Mouse (Mus musculus): ENCODE results near the gene Ankle1.

The Ankle1 gene

DNA sequence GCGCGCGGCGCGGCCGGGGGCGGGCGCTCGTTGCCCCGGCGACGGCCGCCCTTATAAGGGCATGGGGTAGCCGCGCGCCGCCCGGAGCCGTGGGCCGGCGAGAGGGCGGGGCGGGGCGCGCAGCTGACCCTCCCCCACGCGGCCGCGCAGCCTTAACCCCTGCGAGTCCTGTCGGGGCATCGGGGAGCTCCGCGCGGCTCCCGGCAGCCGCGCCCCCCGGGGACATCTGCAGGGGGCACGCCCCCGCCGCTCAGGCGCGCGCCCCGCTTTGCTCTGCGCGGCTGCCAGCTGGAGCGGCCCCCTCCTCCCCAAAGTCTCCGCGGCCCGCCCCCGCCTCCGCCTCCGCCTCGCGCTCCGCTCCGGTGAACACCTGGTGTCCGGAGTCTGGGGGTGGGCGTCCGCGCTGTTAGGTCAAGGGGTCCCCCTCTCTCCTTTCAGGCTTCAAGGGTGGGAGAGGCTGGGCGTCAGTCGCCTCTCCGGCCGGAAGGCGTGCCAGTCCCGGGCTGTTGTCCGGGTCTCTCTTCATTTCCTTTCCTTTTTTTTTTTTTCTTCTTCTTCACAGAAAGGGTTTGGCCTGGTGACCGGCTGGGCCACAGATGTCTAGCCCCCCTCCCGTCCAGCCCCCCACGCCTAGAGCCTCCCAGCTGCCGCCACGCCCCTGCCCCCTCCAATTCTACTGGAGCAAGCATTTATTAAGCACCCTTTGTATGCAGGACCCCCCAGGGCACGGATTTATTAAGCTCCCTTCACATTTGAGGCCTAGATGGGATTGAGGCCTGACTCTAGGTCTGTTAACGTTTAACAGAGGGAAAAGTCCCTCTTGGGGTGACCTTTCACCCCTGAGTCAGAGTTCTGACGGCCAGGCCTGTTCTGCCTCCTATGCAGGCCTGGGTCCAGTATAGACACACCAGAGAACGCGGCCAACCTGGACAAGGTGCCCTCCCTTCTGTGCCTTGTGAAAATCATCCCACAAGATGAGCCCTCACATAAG lies 23.5 kb upstream of the Ankle1 start:
- peak; percentile 85 to 92 for DNase-seq

DNA sequence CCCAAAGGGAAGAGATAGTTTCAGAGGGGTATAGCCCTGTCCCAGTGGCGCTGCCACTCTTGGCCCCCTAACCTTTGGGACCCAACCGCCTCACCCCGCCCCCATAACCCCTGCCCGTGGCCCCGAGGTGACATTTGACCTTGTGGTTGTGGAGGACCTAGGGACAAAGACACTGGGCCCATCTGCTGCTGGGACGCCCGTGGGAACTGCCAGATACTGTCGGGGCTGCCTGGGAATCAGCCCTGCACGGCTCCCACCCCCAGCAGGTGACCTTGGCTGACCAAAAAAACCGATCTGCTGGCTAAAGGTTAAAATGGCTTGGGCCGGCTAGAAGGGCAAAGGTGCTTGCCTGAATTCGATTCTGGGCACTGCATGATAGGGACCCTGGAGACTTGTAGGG lies 22.4 kb upstream of the Ankle1 start:
- peak in 1 of 2 experiments; percentile 12 for DNase-seq

DNA sequence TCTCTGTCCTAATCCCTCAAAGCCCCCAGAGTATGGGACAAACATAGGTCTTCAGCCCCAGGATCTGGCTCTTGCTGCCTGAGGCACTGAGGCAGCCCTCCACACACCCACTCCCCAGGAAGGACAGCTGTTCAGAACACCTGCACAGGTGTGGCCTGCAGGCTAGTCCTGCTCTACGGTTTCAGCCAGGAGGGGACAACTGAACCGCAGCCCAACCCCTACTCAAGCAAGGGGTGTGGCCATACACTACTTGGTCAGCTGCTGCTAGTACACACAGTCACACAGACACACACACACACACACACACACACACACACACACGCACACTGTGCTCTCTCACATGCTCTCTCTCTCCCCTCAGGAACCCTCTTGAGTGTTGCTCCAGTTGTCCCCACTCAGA lies 21.9 kb upstream of the Ankle1 start:
- peak in 1 of 2 experiments; percentile 13 for DNase-seq

DNA sequence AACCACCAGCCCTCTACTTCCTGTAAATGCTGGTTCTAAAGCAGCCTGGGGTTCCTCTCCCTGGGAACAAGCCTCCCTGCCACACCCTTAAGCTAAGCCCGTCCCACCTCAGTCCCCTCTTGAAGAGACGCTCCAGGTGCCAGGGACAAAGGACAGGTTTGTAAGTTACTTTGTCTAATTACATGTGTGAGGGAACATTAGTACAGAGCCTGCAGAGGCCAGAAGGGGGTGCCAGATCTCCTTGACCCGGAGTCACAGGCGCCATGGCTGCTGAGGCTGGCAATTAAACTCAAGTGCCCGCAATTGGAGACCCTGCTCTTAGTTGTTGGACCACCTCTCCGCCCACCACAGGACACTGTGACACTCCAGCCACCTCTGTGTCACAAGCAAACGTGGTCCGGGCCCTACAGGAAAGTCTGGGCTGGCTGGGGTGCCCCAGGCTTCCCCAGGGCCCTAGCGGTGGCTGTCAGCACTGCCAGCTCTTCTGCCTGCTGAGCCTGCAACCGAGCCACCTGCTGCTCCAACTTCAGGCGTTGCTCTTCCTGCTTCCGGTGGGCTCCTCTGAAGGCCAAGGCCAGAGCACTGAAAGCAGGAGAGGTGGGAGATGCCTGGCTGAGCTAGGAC lies 20.5 kb upstream of the Ankle1 start:
- DNase-seq, result no peak

DNA sequence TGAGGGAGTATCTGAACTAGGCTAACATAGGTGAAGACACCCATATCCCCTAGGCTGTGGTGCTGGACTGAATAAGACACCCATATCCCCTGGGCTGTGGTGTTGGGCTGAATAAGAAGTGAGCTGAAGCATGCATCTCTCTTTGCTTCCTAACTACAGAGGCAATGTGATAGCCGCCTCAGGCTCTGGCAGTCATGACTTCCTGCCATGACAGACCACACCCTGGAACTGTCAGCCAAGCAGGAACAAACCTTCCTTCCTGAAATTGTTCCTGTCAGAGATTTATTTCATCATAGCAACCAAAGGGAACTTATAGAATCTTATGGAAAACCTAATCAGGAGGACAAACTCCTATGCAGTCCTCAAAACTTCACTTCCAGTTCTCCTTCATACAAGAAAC lies 17.5 kb upstream of the Ankle1 start:
- DNase-seq, result no peak

DNA sequence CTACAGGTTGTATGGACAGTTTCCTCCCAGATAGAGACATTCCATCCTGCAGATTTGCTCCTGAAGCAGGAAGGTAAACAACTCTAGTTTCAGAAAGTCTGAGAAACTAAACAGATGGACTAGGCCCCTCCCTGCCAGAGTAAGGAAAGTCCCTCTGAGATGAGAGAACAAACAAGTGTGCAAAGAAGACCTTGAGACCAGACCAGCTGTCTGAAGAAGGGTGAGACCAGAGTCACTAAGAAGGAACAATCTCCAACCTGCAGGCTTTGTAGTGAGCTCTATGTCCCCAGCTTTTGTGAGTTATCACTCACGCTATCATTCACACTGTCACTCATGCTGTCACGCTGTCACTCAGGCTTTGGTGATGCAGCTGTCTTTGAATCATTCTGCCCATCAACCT lies 14.1 kb upstream of the Ankle1 start:
- no peak for DNase-seq

DNA sequence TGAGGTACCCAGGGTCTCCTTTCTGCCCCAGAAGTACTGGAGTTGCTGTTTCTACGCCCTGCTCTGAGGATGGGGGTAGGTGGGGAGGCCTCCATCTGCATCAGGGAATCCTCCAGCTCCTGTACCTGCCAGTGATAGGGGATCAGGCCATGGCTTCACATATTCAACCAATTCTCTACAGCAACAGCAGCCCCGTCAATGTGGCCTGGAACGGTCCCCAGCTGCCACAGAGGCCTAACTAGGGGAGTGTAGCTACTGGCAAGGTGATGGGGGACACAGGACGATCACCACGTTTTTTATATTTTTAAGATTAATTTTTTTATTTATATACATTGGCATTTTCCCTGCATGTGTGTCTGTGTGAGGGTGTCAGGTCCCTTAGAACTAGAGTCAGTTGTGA lies 13.4 kb upstream of the Ankle1 start:
- DNase-seq, result peak in 1 of 2 experiments; percentile 1

DNA sequence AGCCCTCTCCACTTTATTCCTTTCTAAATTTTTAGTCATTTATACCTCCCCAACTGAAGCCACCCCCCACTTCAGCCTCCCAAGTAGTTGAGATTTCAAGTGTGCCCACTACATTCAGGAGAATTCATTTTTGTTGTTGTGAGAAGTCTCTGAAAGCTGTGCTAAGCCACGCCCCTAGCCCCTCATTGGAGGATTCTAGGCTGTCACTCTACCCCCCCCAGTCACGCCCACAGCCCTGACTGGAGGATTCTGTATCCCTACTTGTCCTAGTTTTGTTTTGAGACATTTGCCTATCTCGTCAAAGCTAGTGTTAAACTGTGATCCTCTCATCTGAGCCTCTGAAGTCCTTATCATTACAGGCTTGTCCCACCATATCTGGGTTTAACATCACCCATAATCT lies 12.9 kb upstream of the Ankle1 start:
- DNase-seq, result peak; percentile 3 to 41

DNA sequence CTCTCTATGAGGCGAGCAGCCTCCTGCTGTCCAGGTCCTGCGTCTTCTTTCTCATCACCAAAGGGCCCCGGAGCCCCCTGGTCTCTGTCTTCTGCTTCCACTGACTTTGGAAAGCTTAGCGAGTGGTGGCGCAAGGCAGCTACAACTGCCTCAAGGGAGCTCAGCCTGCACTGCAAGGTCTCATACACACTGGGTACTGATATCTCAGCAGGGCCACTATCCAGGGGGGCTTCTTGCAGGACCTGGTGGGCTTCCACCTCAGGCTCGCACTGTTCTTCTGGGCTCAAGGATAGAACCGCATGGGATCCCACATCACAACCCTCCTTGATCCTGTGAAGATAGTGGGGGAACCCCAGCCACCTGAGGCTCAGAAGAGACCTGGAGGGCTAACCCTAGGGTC lies 11.3 kb upstream of the Ankle1 start:
- peak; percentile 10 to 27 for DNase-seq

DNA sequence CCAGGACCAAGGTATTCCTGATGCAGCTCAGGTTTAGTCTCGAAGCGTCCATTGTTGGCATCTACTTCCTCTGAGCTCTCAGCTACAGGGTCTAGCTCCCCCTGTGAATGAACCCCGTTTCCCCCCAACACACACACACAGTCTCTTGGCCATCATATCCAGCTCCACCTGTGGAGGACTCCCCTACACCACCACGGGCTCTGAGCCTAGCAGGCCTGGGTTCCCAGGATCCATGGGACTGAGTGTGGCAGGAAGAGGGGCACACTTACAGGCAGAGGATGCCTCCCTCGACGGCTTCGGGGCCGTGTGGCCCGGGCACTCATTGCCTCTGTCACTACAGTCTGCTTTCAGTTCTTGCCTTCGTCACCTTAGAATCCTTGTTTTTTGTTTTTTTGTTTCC lies 10.7 kb upstream of the Ankle1 start:
- DNase-seq, result peak; percentile 4 to 9

DNA sequence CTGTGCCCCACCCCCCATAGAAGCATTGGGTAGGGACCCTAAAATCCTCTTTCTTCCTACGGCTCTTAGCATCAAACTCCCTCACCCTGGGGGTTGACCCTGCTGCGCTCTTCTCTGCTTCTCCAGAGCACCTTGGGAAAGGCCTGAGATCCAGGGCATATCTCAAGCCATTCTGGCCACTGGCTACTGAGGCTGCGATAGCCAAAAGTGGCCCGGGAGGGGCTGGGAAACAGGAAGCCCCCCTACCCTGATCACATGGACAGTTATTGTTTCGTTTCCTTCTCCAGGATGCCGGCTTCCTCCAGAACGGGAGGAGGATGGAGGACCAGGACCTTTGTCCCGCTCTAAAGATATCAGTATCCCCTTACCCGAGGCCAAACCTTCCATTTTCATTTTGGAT lies 10.2 kb upstream of the Ankle1 start, which contains the start of gene Ushbp1:
Gene Ushbp1 (minus strand): TSS at position 174 of the 400 bp plus-strand sequence.
- peak in 1 of 2 experiments; percentile 20 for DNase-seq

DNA sequence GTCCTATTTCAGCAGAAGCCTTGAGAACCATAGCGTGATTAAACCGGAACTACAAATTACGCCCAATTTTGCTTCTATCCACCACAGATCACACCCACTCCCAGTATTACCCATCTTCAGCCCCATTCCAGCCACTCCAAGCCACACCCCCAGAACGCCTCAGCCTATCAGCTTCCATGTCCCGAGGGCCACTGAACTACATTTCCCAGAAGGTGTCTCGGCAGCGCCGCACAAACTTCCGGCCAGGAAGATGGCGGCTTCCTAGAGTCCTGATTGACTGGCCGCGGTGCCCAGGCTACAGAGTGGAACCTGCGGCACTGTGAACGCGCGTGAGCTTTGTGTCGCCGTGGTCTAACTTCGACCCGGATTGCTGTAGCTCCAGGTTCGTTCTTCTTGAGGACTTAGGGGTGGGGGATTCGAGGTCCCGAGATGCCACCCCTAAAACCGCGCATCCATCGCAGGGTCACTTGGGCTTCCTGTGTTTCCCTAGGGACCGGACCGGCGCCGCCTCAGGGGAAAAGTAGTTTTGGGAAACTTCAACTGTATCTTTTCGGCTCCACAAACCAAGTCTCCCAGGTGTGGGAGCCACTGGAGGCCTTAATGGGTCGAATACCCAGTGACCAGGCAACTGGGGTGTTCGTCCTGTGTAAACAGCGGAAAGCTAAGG lies 9.0 kb upstream of the Ankle1 start, which contains the start of gene Babam1:
Gene Babam1 (plus strand): TSS at position 223 of the 667 bp plus-strand sequence.
- peak; percentile 91 to 94 for DNase-seq

DNA sequence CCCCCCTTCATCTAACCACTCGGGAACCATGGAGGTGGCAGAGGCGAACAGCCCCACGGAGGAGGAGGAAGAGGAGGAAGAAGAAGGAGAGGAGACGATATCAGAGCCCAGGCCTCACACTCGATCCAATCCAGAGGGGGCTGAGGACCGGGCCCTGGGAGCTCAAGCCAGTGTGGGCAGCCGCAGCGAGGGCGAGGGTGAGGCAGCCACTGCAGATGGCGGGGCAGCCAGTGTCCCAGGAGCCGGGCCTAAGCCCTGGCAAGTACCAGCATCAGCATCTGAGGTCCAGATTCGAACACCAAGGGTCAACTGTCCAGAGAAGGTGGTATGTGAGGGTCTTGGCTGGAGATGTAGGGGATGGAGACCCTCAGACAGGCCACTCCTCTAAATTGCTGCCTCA lies 8.1 kb upstream of the Ankle1 start:
- peak in 1 of 2 experiments; percentile 31 for DNase-seq

DNA sequence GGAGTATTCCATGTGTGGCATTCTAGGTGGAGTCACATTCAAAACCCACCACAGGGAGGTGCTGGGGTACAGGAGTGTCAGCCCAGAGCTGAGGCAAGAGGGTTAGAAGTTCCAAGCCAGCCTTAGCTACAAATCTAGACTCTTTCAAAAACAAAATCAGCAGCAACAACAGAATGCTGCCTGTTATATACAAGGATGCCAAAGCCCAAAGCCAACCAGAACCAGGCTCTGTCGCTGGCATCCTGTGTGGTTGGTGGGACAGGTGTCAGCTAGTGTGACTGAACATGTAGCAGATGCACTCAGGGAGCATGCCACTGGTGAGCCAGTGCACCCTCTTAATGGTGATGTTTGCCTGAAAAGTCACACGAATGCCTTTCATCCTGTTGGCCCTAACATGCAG lies 5.0 kb upstream of the Ankle1 start:
- DNase-seq, result no peak

DNA sequence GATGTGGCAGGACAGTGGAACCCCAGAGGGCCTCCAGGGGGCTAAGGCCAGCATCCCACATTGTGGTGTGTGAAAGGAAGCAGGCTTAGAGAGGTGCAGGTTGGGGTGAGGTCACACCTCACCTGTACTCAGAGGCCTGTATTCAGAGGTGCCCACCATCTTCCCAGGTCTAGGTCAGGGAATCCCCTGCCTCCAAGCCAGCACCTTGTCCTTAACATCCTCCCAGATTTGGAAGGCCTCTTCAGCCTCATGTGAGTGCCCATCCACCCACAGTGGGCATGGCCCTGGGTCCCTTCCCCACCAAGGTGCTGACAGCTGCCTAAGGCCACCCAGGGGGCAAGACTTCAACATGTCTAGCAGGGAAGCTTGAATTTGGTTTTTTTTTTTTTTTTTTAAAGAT lies 4.4 kb upstream of the Ankle1 start:
- DNase-seq, result peak in 1 of 2 experiments; percentile 9

DNA sequence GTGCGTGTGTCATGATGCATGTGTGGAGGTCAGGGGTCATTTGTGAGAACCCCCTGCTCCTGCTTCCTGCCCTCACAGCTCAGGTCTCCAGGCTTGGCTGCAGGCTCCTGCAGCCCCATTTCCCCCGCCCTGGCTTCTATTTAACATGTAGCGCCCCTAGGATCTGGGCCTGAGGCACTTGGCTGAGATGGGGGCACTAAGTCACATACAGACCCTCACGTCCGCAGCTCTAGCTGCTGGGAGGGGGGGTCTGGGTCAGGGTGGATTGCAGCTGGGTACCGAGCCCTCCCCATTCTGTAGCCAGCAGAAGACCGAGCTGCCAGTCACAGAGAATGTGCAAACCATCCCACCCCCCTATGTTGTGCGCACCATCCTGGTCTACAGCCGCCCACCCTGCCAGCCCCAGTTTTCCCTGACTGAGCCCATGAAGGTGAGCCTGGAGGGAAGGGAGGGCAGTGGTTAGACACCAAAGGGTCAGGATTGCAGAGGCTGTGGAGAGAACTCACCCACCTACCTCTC lies 3.3 kb upstream of the Ankle1 start:
- DNase-seq, result peak in 1 of 2 experiments; percentile 7

DNA sequence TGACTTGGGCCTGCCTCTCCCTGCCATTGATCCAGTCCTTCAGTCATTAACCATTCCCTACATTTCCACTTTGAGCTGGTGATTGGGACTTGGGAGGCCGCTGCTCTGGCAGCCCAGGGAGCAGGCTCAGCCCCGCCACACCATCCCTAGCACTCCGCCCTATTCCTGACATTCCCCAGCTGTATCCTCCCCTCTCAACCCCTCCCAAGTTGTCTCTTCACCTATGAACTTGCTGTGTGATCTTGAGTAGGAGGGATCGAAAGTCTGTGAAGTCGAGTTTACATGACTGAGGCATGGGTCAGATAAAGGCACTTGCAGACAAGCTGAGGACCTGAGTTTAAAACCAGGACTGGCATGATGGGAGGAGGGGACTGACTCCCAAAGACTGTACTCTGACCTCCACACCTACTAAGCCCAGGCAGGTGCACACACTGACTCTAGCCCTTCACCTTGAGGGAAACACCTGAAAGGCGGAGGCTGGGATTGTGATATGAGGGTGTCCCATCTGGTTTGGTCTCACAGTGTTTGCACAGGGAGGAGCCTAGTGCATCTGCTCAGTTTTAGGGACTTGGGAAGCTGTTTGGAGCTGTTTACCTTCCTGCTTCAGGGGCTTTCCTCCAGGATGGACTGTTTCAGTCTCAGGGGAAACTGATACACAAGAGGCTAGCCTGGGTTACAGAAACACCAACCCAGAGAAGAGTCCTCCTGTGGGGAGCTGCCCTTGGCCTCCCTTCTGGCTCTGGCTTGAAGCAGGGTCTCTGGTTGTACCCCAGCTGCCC lies 2.5 kb upstream of the Ankle1 start:
- no peak for DNase-seq

DNA sequence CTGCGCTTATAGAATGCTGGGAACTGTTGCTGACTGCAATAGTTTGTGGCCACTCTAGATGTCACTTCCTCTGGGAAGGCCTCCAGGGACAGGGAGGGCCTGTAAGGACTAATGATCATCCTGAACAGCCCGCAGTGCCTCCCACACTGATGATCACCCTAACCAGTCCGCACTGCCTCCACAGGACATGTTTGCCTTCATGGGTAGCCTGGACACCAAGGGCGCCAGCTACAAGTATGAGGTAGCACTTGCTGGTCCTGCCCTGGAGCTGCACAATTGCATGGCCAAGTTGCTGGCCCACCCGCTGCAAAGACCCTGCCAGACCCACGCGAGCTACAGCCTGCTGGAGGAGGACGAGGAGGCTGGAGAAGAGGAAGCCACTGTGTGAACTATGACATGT lies 1.8 kb upstream of the Ankle1 start:
- peak in 1 of 2 experiments; percentile 14 for DNase-seq

DNA sequence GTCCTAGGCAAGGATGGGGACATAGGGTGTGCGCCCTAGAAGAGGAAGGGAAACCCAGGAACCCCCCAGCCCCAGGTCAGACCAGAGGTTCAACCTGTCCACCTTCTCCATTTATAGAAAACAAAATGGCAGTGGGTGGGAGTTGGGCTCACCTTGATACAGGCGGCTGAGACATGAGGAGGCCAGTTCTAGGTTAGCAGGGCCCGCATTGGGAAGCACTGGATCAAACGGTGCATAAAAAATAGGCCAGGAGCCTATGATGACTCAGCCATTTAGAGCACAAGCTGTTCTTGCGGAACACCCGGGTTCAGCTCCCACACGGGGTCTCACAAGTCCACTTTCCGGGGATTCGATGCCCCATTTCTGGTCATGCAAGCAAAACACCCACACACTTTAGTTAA lies 859 bp upstream of the Ankle1 start:
- DNase-seq, result peak in 1 of 2 experiments; percentile 25

DNA sequence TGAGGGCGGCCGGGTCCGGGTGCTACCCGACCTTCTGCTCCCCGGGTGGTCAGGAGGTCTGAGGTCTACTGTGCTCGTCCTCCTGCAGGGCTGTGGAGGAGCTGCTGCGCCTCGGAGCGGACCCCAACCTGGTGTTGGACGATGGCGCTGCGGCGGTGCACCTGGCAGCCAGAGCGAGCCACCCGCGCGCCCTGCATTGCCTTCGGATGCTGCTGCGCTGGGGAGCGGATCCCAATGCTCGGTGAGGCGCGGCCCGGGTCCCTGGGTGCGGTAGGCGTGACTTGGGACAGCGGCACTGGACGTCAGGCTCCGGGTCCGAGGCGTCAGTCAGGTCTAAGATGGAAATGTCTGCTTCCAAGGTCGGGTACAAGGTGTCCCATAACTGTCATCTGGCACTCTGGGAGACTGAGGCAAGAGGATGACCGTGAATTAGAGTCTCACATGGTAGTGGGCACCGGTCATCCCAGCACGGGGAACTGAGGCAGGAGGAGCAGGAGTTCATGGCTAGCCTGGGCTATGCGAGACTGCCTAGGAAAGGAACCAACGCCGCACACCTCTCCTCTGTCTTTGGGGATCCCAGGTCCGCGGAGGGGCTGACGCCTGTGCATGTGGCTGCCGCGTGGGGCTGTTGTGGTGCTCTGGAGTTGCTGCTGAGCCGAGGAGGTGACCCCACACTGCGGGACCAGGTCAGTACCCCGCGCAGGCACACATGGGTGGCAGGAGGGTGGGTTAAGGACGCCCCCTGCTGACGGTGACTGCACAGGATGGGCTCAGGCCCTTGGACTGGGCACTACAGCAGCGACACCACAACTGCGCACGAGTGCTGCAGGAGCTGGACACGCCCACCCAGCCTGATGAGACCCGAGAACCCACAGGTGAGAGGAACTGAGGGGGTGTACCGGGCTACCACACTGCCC lies 547 bp downstream of the Ankle1 start:
- DNase-seq, result peak; percentile 52 to 65

DNA sequence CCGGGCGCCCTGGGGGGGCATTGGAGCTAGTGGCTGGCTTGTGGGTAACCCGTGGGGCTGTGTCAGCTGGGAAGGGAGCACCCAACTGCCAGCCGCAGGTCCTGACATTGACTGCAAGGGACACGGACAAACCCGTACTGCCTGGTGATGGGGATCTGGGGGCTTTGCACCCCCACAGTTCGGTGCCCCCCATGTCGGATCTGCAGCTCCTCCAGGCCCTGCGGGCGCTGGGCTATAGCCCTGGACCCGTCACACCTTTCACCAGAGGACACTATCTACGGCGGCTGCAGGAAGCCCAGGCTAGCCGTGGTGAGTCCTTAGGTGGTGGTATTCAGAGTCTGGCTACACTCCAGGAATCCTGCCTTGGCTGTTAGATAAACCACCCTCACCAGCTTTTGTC lies 1.6 kb downstream of the Ankle1 start:
- peak in 1 of 2 experiments; percentile 12 for DNase-seq

Measured in cerebellum, postnatal 25 days (tissue).